Mouse (Mus musculus): Measurements from ENCODE around the gene Efcab9. TPM values are rescaled to one million over a fixed set of nuclear protein-coding genes. Genes with fewer than 3 reads are reported as not detected.
"Not testable (repeated sequence)": the region's sequence is repeated elsewhere in the genome, so short reads cannot be mapped to it uniquely, and the experiment has no call there.

The Efcab9 gene
- polyA plus RNA-seq, 1 experiment: not detected

DNA sequence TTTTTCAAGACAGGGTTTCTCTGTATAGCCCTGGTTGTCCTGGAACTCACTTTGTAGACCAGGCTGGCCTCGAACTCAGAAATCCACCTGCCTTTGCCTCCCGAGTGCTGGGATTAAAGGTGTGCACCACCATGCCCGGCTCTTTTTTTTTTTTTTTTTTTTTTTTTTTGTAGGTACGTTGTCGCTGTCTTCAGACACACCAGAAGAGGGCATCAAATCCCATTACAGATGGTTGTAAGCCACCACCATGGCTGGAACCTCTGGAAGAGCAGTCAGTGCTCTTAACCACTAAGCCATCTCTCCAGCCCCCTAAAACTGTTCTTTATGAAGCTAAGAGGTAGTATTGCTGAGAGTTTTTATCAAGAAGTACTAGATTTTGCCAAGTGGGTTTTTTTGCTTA lies 17.0 kb downstream of the Efcab9 start:
- DNase-seq (ENCODE audit: low read depth, low spot score): not testable (repeated sequence)
- WGBS: 98% methylated on average over 4 of the region's 5 CpGs

DNA sequence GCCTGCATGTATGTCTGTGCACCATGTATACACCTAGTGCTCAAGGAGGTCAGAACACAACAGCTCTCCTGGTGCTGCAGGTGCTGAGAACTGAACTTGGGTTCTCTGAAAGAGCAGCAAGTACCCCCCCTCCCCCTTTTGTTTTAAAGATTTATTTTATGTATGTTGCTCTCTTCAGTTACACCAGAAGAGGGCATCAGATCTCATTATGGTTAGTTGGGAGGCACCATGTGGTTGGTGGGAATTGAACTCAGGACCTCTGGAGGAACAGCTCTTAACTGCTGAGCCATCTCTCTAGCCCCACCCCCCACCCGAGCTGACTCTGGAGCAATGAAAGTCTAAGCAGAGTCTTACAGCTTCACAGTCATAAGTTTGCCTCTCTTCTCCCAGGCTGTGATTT lies 21.0 kb downstream of the Efcab9 start:
- WGBS: 70% methylated on average over 1 of the region's 1 CpGs
- DNase-seq (ENCODE audit: low read depth, low spot score): no peak

GRCm38 (mm10) chr11:32505091-32505739 lies 26.7 kb downstream of the Efcab9 start:
- 68% methylated on average over 7 of the region's 7 CpGs for WGBS

DNA sequence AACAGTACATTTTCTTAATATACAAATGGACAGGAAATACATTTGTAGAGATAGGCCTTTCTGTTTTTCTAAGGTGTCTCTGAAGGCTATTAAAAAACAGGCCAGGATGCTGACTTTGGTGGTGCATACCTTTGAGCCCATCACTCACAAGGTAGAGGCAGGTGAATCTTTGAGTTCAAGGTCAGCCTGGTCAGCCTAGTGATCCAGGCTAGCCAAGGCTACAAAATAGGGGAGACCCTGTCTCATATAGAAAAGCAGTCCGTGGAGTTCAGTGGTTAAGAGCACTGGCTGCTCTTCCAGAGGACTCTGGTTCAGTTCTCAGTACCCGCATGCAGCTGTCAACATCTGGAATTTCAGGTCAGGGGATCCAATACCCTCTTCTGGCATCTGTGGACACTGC lies 28.2 kb downstream of the Efcab9 start:
- 94% methylated on average over 2 of the region's 2 CpGs for WGBS
- no peak for DNase-seq (ENCODE audit: low read depth, low spot score)

More at GRCm38 (mm10) chr11:32505091-32505739, 26.7 kb downstream of the Efcab9 start:
- DNase-seq (ENCODE audit: low read depth, low spot score): no peak

DNA sequence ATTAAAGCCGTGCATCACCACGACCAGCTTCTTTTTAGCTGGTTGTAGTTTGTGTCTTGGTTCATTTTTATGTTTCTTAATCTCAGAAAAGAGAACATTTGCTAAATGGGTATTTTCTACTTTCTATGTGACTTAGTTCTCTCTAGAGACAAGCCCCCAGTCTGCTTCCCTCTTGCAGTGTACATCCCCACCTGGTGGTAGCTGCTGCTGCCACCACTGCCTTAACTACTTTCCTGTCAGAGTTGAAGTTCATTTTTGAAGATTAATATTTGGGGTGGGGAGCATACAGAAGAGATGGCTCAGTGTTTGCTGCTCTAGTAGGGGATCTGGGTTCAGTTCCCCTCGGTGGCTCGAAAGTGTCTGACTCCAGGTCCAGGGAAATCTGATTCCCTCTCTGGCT lies 31.9 kb downstream of the Efcab9 start:
- 95% methylated on average over 4 of the region's 4 CpGs for WGBS
- no peak for DNase-seq (ENCODE audit: low read depth, low spot score)

- 84% methylated on average over 7 of the region's 7 CpGs for WGBS
- DNase-seq (ENCODE audit: low read depth, low spot score): no peak
These were observed 32.9 kb downstream of the Efcab9 start for GRCm38 (mm10) chr11:32498757-32499535.

- no peak for DNase-seq (ENCODE audit: low read depth, low spot score)
- 80% methylated on average over 2 of the region's 2 CpGs for WGBS
These were observed 36.6 kb downstream of the Efcab9 start for GRCm38 (mm10) chr11:32495283-32495682.

DNA sequence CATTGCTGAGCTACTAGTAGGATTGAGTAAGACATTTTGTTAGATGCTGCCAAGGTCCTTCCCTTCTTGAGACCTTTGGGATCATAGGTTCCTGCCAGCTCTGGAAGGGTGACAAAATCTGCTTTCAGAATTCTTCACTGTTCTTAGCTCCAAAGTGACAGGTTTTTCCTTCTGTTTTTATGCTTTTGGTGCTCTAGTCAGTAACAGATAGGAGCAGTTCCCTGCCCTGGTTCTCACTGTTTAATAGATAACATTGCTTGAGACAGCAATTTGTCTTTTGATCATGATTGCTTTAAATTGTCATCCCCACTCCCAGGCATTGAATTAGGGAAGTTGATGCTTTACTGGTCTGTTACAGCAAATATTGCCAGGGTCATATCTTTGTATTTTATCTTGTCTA lies 38.6 kb downstream of the Efcab9 start:
- DNase-seq (ENCODE audit: low read depth, low spot score): no peak

DNA sequence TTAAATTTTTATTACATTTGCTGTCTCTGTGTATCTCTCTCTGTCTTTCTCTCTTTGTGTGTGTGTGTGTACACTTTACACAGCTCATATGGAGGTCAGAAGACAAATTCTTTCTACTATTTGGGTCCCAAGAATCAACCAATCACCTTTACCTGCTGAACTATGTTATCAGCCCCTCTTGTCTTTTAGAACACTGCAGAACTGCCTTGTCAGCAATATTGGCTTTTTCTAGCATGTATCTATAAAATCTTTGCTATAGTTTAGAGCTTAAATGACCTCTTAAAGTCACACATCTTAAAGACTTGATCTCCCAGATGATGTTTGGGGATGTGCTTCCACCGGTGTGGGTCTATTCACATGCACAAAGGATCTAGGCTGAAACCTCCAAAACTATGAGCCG lies 40.8 kb downstream of the Efcab9 start:
- no peak for DNase-seq (ENCODE audit: low read depth, low spot score)
- WGBS: 99% methylated on average over 2 of the region's 2 CpGs

- no peak for DNase-seq (ENCODE audit: low read depth, low spot score)
- WGBS: 63% methylated on average over 5 of the region's 5 CpGs
These were observed 42.8 kb downstream of the Efcab9 start for GRCm38 (mm10) chr11:32488808-32489670.

DNA sequence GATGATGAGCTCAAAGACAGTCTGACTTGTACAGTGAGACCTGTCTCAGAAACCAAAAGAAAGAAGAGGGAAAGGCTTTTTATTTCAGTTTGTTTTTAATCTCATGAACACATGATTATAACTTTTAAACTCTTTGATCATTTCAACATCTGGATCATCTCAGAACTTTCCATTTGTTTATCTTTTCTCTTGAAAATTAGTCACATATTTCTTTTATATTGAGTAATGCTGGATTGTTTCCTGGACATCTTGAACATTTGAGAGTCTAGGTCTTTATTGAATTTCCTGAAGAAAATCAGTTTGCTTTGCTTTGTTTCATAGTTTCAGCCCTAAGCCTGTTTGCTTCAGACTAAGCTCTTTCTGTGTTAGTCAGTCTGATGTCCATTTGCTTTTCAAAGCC lies 43.5 kb downstream of the Efcab9 start:
- no peak for DNase-seq (ENCODE audit: low read depth, low spot score)

DNA sequence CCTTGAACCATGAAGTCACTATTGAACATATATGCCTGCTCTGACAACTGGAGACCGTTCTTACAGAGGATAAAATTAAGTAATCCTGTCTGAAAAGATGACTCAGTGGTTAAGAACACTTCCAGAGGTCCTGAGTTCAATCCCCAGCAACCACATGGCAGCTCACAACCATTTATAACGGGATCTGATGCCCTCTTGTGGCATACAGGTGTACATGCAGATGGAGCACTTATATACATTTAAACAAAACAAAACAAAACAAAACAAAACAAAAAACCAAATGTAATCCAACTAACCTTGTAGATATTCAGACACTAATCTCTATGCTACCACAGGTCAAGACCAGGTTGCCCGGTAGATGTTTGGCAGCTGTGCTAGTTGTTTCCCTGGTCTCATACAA lies 44.4 kb downstream of the Efcab9 start:
- no peak for DNase-seq (ENCODE audit: low read depth, low spot score)
- 95% methylated on average over 3 of the region's 3 CpGs for WGBS

DNA sequence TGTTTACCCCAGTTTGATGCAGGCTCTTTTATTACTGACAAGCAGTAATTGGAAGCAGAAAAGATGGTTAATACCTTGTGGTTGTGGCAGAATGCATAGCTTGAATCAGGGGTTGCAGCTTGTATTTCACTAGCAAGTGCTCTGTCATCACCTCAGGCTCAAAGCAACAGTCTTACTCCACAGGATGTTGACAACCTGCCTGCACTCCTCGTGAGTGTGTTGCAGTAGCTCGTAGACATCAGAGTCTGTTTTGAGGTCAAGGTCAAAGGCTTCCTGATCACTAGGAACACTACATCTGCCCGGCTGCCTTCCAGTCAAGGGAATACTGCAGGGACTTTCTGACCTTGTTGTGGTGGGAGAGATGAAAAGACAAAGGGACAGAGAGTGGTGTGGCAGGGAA lies 45.3 kb downstream of the Efcab9 start:
- DNase-seq (ENCODE audit: low read depth, low spot score): no peak
- 55% methylated on average over 3 of the region's 3 CpGs for WGBS

DNA sequence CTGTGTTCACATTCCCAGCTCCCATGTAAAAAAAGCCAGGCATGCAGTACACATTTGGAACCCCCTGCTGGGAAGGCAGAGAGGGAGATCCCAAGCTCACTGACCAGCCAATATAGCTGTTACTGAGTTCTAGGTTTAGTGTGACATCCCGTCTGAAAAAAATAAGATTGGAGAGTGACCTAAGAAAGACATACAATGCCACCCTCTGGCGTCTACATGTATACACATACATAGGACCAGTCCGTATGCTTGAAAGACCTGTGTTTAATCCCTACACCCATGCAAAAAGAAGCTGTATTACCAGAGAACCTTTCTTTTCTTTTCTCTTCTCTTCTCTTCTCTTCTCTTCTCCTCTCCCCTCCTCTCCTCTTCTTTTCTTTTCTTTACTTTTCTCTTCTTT lies 46.6 kb downstream of the Efcab9 start:
- DNase-seq (ENCODE audit: low read depth, low spot score): no peak
- 35% methylated on average over 3 of the region's 3 CpGs for WGBS

DNA sequence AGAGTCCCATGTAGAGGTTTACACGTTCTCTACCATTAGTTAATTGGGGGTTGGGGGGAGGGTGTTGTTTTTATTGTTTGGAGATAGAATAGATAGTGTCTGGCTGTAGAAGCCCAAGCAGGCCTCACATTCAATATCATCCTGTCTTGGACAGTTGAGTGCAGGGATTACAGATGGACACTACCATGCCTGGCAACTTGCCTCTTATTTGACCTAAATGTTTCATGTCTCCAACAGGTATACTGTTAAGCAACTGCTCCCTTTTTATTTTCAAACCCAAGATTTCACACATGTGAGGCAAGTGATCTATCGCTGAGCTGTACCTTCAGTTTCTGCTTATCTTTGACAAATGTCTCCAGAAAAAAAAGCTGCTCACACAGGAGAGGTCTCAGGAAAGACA lies 50.4 kb downstream of the Efcab9 start:
- 74% methylated on average over 2 of the region's 2 CpGs for WGBS
- DNase-seq (ENCODE audit: low read depth, low spot score): no peak

- DNase-seq (ENCODE audit: low read depth, low spot score): no peak
- 83% methylated on average over 5 of the region's 5 CpGs for WGBS
These were observed 56.2 kb downstream of the Efcab9 start for GRCm38 (mm10) chr11:32475487-32476236.

- WGBS: 86% methylated on average over 3 of the region's 3 CpGs
- DNase-seq (ENCODE audit: low read depth, low spot score): no peak
These were observed 57.2 kb downstream of the Efcab9 start for GRCm38 (mm10) chr11:32474725-32475124.

Data from large intestine, adult 2 months (tissue).